Mouse (Mus musculus) cerebellum, adult 8-10 months (tissue): ENCODE measurements around the gene F3.
"Not testable (repeated sequence)": the region's sequence is repeated elsewhere in the genome, so short reads cannot be mapped to it uniquely, and the experiment has no call there.

ENCODE experiments used
- DNase-seq: peaks from one replicate; pipeline ENCODE4 v3.0.0; 2022

Gene F3

GRCm38 (mm10) chr3:121739489-121740213 is 16.3 kb downstream of the F3 start:
- no peak for DNase-seq

DNA sequence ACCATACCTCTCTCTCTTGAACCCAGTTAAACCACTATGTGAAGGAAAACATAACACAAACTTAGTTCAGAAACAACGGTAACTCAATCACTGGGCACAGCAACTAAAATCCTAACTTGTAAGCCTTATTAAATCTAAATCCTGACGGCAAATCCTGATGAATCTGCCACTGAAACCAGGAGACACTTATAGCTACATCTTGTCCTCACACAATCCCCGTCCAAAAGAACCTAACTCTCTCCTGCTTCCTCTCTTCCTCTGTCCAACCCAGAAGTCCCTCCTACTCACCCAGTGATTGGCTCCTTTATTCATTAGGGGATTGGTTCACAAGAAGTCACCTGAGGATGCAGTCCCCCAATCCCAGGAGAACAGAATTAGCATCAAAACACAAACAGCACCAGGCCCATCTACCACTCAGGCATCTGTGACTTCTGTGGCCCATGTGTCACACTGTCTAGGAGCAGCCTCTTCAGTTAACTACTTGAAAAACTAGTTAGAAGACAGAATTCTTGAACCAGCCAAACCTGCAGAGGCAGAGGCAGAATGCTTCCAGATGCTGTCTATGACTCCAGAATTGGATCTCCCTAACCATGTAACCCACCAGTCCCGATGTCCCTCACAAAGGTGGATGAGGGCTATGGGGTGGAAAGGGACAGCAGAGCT is 18.0 kb downstream of the F3 start:
- not testable (repeated sequence) for DNase-seq

GRCm38 (mm10) chr3:121754319-121755090 is 31.2 kb downstream of the F3 start:
- not testable (repeated sequence) for DNase-seq

GRCm38 (mm10) chr3:121755152-121755551 is 31.8 kb downstream of the F3 start:
- no peak for DNase-seq

DNA sequence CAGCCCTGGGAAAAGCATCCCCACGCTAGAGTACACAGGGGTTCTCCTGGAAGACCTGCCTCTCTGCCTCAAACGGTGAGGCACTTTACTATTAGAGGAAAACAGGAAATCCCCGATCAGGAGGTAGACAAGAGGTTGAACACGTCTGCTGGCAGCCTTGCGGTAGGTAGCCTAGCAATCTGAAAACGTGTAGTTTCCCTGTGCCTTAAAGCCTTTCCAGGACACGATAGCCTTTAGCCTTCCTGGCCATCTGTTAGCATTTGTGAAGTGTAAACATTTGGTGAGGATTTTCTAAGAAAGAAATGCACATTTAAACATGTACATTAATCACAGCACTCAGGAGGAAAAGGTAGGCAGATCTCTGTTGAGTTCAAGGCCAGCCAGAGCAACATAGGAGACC is 35.0 kb downstream of the F3 start:
- DNase-seq = no peak

GRCm38 (mm10) chr3:121762056-121762852 is 38.9 kb downstream of the F3 start:
- no peak for DNase-seq

DNA sequence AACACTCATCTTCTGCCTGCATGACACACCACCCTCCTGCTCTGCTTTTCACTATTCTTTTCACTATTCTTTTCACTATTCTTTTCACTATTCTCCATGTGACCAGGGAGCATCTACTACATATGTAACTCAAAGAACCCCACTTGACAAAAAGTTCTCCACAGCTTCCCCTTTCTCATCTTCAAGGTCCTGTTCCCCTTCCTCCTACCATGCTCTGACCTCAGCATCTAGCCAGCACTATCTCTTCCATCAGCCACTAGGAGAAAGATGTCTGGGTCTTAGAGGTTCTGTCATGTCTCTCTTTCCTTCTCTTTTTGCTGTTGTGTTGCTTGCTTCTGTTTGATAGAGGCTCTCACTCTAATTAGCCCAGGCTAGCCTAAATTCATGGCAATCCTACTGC is 42.7 kb downstream of the F3 start:
- DNase-seq = no peak

DNA sequence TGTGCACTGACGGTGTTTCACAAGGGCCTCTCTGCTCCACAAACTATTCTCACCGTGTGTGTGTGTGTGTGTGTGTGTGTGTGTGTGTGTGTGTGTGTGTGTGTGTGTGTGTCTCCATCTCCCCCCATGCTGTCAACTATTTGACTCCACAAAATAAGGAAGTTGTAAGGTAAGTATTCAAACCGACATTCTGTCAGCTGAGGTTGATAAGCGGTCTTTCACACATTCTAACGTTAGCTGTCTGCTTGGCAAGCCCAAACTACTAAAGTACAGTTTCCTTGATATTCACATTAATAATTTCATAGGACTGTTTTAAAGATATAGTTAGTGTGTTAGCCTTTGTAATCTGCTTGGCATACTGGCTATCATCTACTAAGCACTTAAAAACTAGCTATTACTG is 43.5 kb downstream of the F3 start:
- DNase-seq = no peak

- DNase-seq = no peak
Observed at GRCm38 (mm10) chr3:121768770-121769169, 45.4 kb downstream of the F3 start.

DNA sequence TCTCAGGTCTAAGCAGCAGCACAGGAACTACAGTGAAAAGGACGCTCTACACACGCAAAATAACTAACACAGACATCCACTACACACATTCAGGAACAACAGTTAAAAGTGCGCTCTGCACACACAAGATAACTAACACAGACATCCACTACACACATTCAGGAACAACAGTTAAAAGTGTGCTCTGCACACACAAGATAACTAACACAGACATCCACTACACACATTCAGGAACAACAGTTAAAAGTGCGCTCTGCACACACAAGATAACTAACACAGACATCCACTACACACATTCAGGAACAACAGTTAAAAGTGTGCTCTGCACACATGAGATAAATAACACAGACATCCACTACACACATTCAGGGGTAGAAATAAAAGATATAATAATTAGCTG is 50.0 kb downstream of the F3 start:
- not testable (repeated sequence) for DNase-seq

- peak; percentile 33 for DNase-seq
Observed at GRCm38 (mm10) chr3:121777943-121778342, 54.6 kb downstream of the F3 start.

DNA sequence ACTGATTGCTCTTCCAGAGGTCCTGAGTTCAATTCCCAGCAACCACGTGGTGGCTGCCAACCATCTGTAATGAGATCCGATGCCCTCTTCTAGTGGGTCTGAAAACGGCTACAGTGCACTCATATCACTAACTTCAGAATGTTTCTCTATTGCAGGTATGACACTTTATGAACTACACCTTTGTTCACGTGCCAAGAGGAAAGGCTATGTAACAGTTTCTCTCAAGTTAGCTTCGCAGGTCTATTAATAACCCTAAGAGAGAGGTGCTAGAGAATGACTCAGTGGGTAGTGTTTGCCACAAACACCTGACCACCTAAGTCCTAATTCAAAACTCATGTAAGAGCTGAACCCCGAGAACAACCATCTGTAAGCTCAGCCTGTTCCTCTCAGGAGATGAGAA is 59.7 kb downstream of the F3 start:
- no peak for DNase-seq
